In genomic region chr8:43178263-43178662, GRCm38 (mm10) we compare ENCODE assay signal across 15 mouse cellular contexts. TPM values are rescaled to one million over a fixed set of nuclear protein-coding genes. Genes with fewer than 3 reads are reported as not detected.
DNase-seq lines count a peak whose midpoint lies in the region; ATAC-seq and TF ChIP-seq lines count a peak whose summit lies in the region.
"Had no signal": no experiment of that assay in that cellular context is flagged by ENCODE, and none has a peak within 500 bp of the region (broad histone marks: within the 10 kb centered on the region; RNA-seq: fewer than 3 reads in every experiment).

No protein-coding gene starts in this region.

- no peak overlapping the region for H3K27ac ChIP-seq in heart, adult 2 months
- no peak overlapping the region for H3K27ac ChIP-seq in heart, embryonic 11.5 days (ENCODE audit: low read depth, low read length)
- peak overlapping the region; percentile 18; the same call in 1 of the 2 replicates for H3K27ac ChIP-seq in ES-E14 (ENCODE audit: insufficient read depth, low read depth, low read length, poor library complexity, severe bottlenecking)
- no peak overlapping the region for H3K27ac ChIP-seq in thymus, adult 2 months (ENCODE audit: control insufficient read depth, insufficient read depth, low read length)

- no peak overlapping the region for H3K4me3 ChIP-seq in heart, adult 2 months
- no peak overlapping the region for H3K4me3 ChIP-seq in heart, embryonic 11.5 days (ENCODE audit: low read depth, low read length)
- no peak overlapping the region for H3K4me3 ChIP-seq in lung, adult 2 months (replicated peaks; ENCODE audit: extremely low read depth, low read depth, low read length)
- peak overlapping the region; percentile 52 to 62 for H3K4me3 ChIP-seq in ES-E14 (ENCODE audit: insufficient read depth in 1 of 2, low read depth in 1 of 2, low read length in 2 of 2, poor library complexity in 1 of 2, severe bottlenecking in 1 of 2)
- H3K4me3 ChIP-seq in thymus, adult 2 months (ENCODE audit: control insufficient read depth, insufficient read depth, low read length) = no peak overlapping the region

- no peaks in the 10 kb centered on the region for H3K9me3 ChIP-seq in heart, embryonic 11.5 days (replicated peaks; ENCODE audit: control insufficient read depth, low read length)
- H3K9me3 ChIP-seq in ES-E14 (ENCODE audit: control insufficient read depth, insufficient read depth, low read depth, low read length) = no peaks in the 10 kb centered on the region

- in situ Hi-C loops in ES-E14 (cut with MboI; ENCODE audit: low sequenced_read_pairs in 2 of 2, unreplicated experiment in 2 of 2) = no loop called here

- 68% methylated on average over 3 of the region's 3 CpGs for WGBS in heart, adult 2 months
- WGBS in heart, embryonic 11.5 days (ENCODE audit: insufficient replicate concordance) = 47% methylated on average over 3 of the region's 3 CpGs
- 58% methylated on average over 3 of the region's 3 CpGs for WGBS in lung, adult 2 months
- WGBS in thymus, adult 2 months = 43% methylated on average over 3 of the region's 3 CpGs

- peak; percentile 24 for TF ChIP-seq CTCF in heart, adult 2 months (IDR thresholded peaks at IDR 0.05)
- TF ChIP-seq CTCF in lung, adult 2 months (IDR thresholded peaks at IDR 0.05; ENCODE audit: insufficient read depth, low read length) = 0 out of 2 replicates have a peak, but pooled peaks have one; percentile 3
- no peak for TF ChIP-seq CTCF in thymus, adult 2 months (IDR thresholded peaks at IDR 0.05; ENCODE audit: borderline replicate concordance, control insufficient read depth, extremely low read depth, insufficient read depth, low read length, poor library complexity)

- no peak overlapping the region for H3K4me2 ChIP-seq in heart, embryonic 11.5 days

- no peaks in the 10 kb centered on the region for H3K79me2 ChIP-seq in heart, adult 2 months (replicated peaks; ENCODE audit: control insufficient read depth, insufficient read depth, low read length)

- H3K27me3 ChIP-seq in heart, adult 2 months (ENCODE audit: control insufficient read depth, insufficient read depth, low read length) = no peaks in the 10 kb centered on the region
- no peaks in the 10 kb centered on the region for H3K27me3 ChIP-seq in heart, embryonic 11.5 days (ENCODE audit: control insufficient read depth, insufficient read depth, low read length)
- H3K27me3 ChIP-seq in thymus, adult 2 months (ENCODE audit: control insufficient read depth, insufficient read depth, low read length) = no peaks in the 10 kb centered on the region
- H3K27me3 ChIP-seq: CH12.LX had no signal

- DNase-seq in heart, adult 2 months = no peak
- DNase-seq in lung, adult 2 months = no peak
- DNase-seq in lung, postnatal 10 days = no peak
- DNase-seq in ES-E14 (ENCODE audit: low read depth, low spot score) = no peak
- DNase-seq in kidney, postnatal 36 days = peak; percentile 1 to 68
- DNase-seq in cerebellum, adult 18-20 months = no peak
- DNase-seq in thymus, adult 2 months = no peak
- DNase-seq: cerebellum, adult 8-10 months; gastrocnemius, postnatal 14 days had no signal

- TF ChIP-seq POLR2A in heart, adult 2 months (IDR thresholded peaks at IDR 0.05; ENCODE audit: insufficient read depth, low read depth, low read length) = no peak
- TF ChIP-seq POLR2A in lung, adult 2 months (IDR thresholded peaks at IDR 0.05; ENCODE audit: borderline replicate concordance, extremely low read depth, low read depth, low read length) = no peak
- TF ChIP-seq POLR2A in thymus, adult 2 months (IDR thresholded peaks at IDR 0.05; ENCODE audit: control insufficient read depth, extremely low read depth, insufficient read depth, low read length, poor library complexity) = no peak

- TF ChIP-seq EP300 in heart, adult 2 months (IDR thresholded peaks at IDR 0.05; ENCODE audit: insufficient read depth, low read depth, low read length) = no peak

- no peak for ATAC-seq in heart, embryonic 11.5 days (replicated peaks; ENCODE audit: insufficient number of reproducible peaks, low FRiP score, low TSS enrichment)

- H3K36me3 ChIP-seq in heart, adult 2 months (ENCODE audit: control insufficient read depth, insufficient read depth, low read length) = no peaks in the 10 kb centered on the region
- H3K36me3 ChIP-seq in heart, embryonic 11.5 days (ENCODE audit: control insufficient read depth, insufficient read depth, low read length) = no peaks in the 10 kb centered on the region
- H3K36me3 ChIP-seq in ES-E14 (ENCODE audit: control insufficient read depth, insufficient read depth, low read length, poor library complexity, severe bottlenecking) = peaks cover 10% of the 10 kb centered on the region
- H3K36me3 ChIP-seq in thymus, adult 2 months (ENCODE audit: control insufficient read depth, insufficient read depth, low read length) = no peaks in the 10 kb centered on the region

- no peaks in the 10 kb centered on the region for H3K4me1 ChIP-seq in heart, adult 2 months (ENCODE audit: control insufficient read depth, insufficient read depth, low read length)
- H3K4me1 ChIP-seq in heart, embryonic 11.5 days (ENCODE audit: control insufficient read depth, insufficient read depth, low read length) = no peaks in the 10 kb centered on the region
- no peaks in the 10 kb centered on the region for H3K4me1 ChIP-seq in lung, adult 2 months (ENCODE audit: control insufficient read depth, insufficient read depth, low read length)
- H3K4me1 ChIP-seq in ES-E14 (ENCODE audit: control insufficient read depth in 2 of 2, insufficient read depth in 2 of 2, low read length in 2 of 2, poor library complexity in 1 of 2) = peaks cover 1 to 11% of the 10 kb centered on the region in 2 experiments; a peak in 3 of 4 replicates
- no peaks in the 10 kb centered on the region for H3K4me1 ChIP-seq in thymus, adult 2 months (replicated peaks; ENCODE audit: control insufficient read depth, insufficient read depth, low read length)

- intact Hi-C loops in heart, adult 2 months (cut with DNase I) = no loop called here

- H3K9ac ChIP-seq in heart, adult 2 months (ENCODE audit: low read depth, low read length) = no peak overlapping the region
- no peak overlapping the region for H3K9ac ChIP-seq in heart, embryonic 11.5 days (ENCODE audit: low read depth, low read length)
- peak overlapping the region; percentile 63; the same call in 1 of the 2 replicates for H3K9ac ChIP-seq in ES-E14 (ENCODE audit: insufficient read depth, low read depth, low read length, poor library complexity, severe bottlenecking)

TF ChIP-seq in ES-E14, 5 proteins besides CTCF, POLR2A, EP300 and RAD21:
- TF ChIP-seq MAFK (IDR thresholded peaks at IDR 0.05; ENCODE audit: insufficient read depth, low read depth, low read length) (no peak), CHD2 (IDR thresholded peaks at IDR 0.05; ENCODE audit: low read depth, low read length) (no peak), ZC3H11A (IDR thresholded peaks at IDR 0.05; ENCODE audit: borderline replicate concordance, low read depth, low read length) (no peak), HCFC1 (IDR thresholded peaks at IDR 0.05; ENCODE audit: borderline replicate concordance, insufficient read depth, low read length) (no peak), ZNF384 (IDR thresholded peaks at IDR 0.05; ENCODE audit: low read depth, low read length) (no peak)

RNA-seq across cellular contexts. Expression of gene Triml2, which starts 2.1 kb away (rescaled TPM):
- total RNA-seq in heart, adult 2 months (2021) = not detected
- polyA plus RNA-seq in heart, adult 2 months (2012; rRNA removed) = not detected in 2 replicates
- polyA plus RNA-seq in heart, embryonic 11.5 days (2014; fragmentation: Nextera tagmentation; extraction: Ambion mirVana) = not detected in 2 replicates
- not detected in 2 replicates for polyA plus RNA-seq in lung, adult 2 months (2012; rRNA removed)
- 78.9 and 99.5 TPM in 2 replicates for total RNA-seq in ES-E14 (2012; rRNA removed)
- polyA plus RNA-seq in thymus, adult 2 months (2012; rRNA removed) = not detected in 2 replicates
- total RNA-seq: CH12.LX; gastrocnemius, postnatal 14 days; heart, postnatal 10 days; left cerebral cortex, postnatal 25 days had no signal
- polyA plus RNA-seq: neural tube, embryonic 11.5 days; stomach, embryonic 16.5 days had no signal

RNA-seq across cellular contexts. Expression of gene Triml1, which starts 37.0 kb away (rescaled TPM):
- not detected for total RNA-seq in heart, adult 2 months (2021)
- 0.08 TPM in 1 of 2 replicates, not detected in the other for polyA plus RNA-seq in heart, adult 2 months (2012; rRNA removed)
- not detected in 2 replicates for polyA plus RNA-seq in heart, embryonic 11.5 days (2014; fragmentation: Nextera tagmentation; extraction: Ambion mirVana)
- not detected in 2 replicates for polyA plus RNA-seq in lung, adult 2 months (2012; rRNA removed)
- total RNA-seq in ES-E14 (2012; rRNA removed) = 35.5 and 56.9 TPM in 2 replicates
- not detected in 2 replicates for polyA plus RNA-seq in thymus, adult 2 months (2012; rRNA removed)
- total RNA-seq: CH12.LX; gastrocnemius, postnatal 14 days; heart, postnatal 10 days; left cerebral cortex, postnatal 25 days had no signal
- polyA plus RNA-seq: neural tube, embryonic 11.5 days; stomach, embryonic 16.5 days had no signal

Comparison
In these comparisons a context has a peak if more than half of its experiments do, and no peak if none do; other contexts are left out.
1. DNase-seq: peak in kidney, postnatal 36 days (2 of 2); none in heart, adult 2 months (0 of 2), lung, adult 2 months (single experiment), lung, postnatal 10 days (single experiment), ES-E14 (single experiment), cerebellum, adult 18-20 months (0 of 2) and thymus, adult 2 months (single experiment).
2. H3K4me3 ChIP-seq: peak in ES-E14 (2 of 2); none in heart, adult 2 months (single experiment), heart, embryonic 11.5 days (single experiment), lung, adult 2 months (single experiment) and thymus, adult 2 months (single experiment).